Comparison of ENCODE assay signal across 19 mouse cellular contexts in genomic region chr16:24780545-24780944, GRCm38 (mm10).
A peak's percentile ranks its signal among the peaks of the same experiment; 100 is the strongest.
DNase-seq lines count a peak whose midpoint lies in the region; ATAC-seq and TF ChIP-seq lines count a peak whose summit lies in the region.
"Had no signal": no experiment of that assay in that cellular context is flagged by ENCODE, and none has a peak within 500 bp of the region (broad histone marks: within the 10 kb centered on the region; RNA-seq: fewer than 3 reads in every experiment).

No protein-coding gene starts in this region.

- H3K9me3 ChIP-seq in stomach, postnatal 0 days (ENCODE audit: control insufficient read depth, low read length), result no peaks in the 10 kb centered on the region
- H3K9me3 ChIP-seq: embryonic facial prominence, embryonic 12.5 days; forebrain, embryonic 12.5 days; heart, embryonic 13.5 days; hindbrain, embryonic 12.5 days had no signal

- H3K4me3 ChIP-seq in layer of hippocampus, adult 2 months, result no peak overlapping the region
- no peak overlapping the region for H3K4me3 ChIP-seq in testis, adult 2 months (ENCODE audit: control insufficient read depth, low read depth, low read length)
- no peak overlapping the region for H3K4me3 ChIP-seq in stomach, postnatal 0 days (ENCODE audit: low read depth, low read length)
- H3K4me3 ChIP-seq: embryonic facial prominence, embryonic 12.5 days; forebrain, embryonic 12.5 days; heart, embryonic 13.5 days; hindbrain, embryonic 12.5 days had no signal

- no peak overlapping the region for H3K9ac ChIP-seq in stomach, postnatal 0 days (ENCODE audit: low read length)
- H3K9ac ChIP-seq: embryonic facial prominence, embryonic 12.5 days; forebrain, embryonic 12.5 days; heart, embryonic 13.5 days; hindbrain, embryonic 12.5 days had no signal

- ATAC-seq in stomach, postnatal 0 days (ENCODE audit: low FRiP score, low TSS enrichment), result no peak
- ATAC-seq: forebrain, embryonic 16.5 days had no signal

- H3K36me3 ChIP-seq in testis, adult 2 months (ENCODE audit: control insufficient read depth, insufficient read depth, low read length), result no peaks in the 10 kb centered on the region
- no peaks in the 10 kb centered on the region for H3K36me3 ChIP-seq in stomach, postnatal 0 days (ENCODE audit: control insufficient read depth, insufficient read depth, low read length)
- H3K36me3 ChIP-seq: embryonic facial prominence, embryonic 12.5 days; forebrain, embryonic 12.5 days; heart, embryonic 13.5 days; hindbrain, embryonic 12.5 days had no signal

- no peak overlapping the region for H3K4me2 ChIP-seq in stomach, postnatal 0 days (replicated peaks; ENCODE audit: low read depth)
- H3K4me2 ChIP-seq: embryonic facial prominence, embryonic 12.5 days; forebrain, embryonic 12.5 days; heart, embryonic 13.5 days; hindbrain, embryonic 12.5 days had no signal

- no peak for TF ChIP-seq POLR2A in testis, adult 2 months (IDR thresholded peaks at IDR 0.05; ENCODE audit: control insufficient read depth, low read depth, low read length)

- no peak for TF ChIP-seq CTCF in layer of hippocampus, adult 2 months (conservative IDR thresholded peaks at IDR 0.05)
- no peak for TF ChIP-seq CTCF in testis, adult 2 months (IDR thresholded peaks at IDR 0.05; ENCODE audit: control insufficient read depth, insufficient read depth, insufficient replicate concordance, low read depth, low read length)
- TF ChIP-seq CTCF in stomach, postnatal 0 days (IDR thresholded peaks at IDR 0.05; ENCODE audit: low read depth), result no peak

- peak; percentile 7 for DNase-seq in gastrocnemius, adult 18-20 months (ENCODE audit: low spot score)
- no peak for DNase-seq in gastrocnemius, postnatal 10 days
- no peak for DNase-seq in layer of hippocampus, adult 2 months (ENCODE audit: low spot score in 2 of 2)
- DNase-seq in layer of hippocampus, adult 9-10 months (ENCODE audit: low spot score), result no peak
- no peak for DNase-seq in testis, postnatal 14 days (ENCODE audit: low spot score)
- DNase-seq in stomach, postnatal 0 days (ENCODE audit: low spot score), result no peak
- DNase-seq: adrenal gland, postnatal 10 days; cerebellum, adult 11 months; cerebellum, adult 8-10 months; cerebellum, postnatal 14 days; embryo, embryonic 11 days; gastrocnemius, postnatal 25 days; heart, postnatal 4 days had no signal

- H3K27ac ChIP-seq in layer of hippocampus, adult 2 months, result peak overlapping the region; percentile 73
- peak overlapping the region; percentile 53 for H3K27ac ChIP-seq in testis, adult 2 months (ENCODE audit: control insufficient read depth, insufficient read depth, low read depth, low read length)
- H3K27ac ChIP-seq in stomach, postnatal 0 days (replicated peaks), result no peak overlapping the region
- H3K27ac ChIP-seq: embryonic facial prominence, embryonic 12.5 days; forebrain, embryonic 12.5 days; heart, embryonic 13.5 days; hindbrain, embryonic 12.5 days had no signal

- H3K27me3 ChIP-seq in testis, adult 2 months (ENCODE audit: control insufficient read depth, insufficient read depth, low read length), result no peaks in the 10 kb centered on the region
- H3K27me3 ChIP-seq in stomach, postnatal 0 days (ENCODE audit: control insufficient read depth, insufficient read depth, low read length), result no peaks in the 10 kb centered on the region
- H3K27me3 ChIP-seq: embryonic facial prominence, embryonic 12.5 days; forebrain, embryonic 12.5 days; heart, embryonic 13.5 days; hindbrain, embryonic 12.5 days had no signal

- no peaks in the 10 kb centered on the region for H3K4me1 ChIP-seq in testis, adult 2 months (ENCODE audit: control insufficient read depth, insufficient read depth, low read length)
- H3K4me1 ChIP-seq in stomach, postnatal 0 days (replicated peaks; ENCODE audit: control insufficient read depth, insufficient read depth), result no peaks in the 10 kb centered on the region
- H3K4me1 ChIP-seq: embryonic facial prominence, embryonic 12.5 days; forebrain, embryonic 12.5 days; heart, embryonic 13.5 days had no signal

- WGBS in stomach, postnatal 0 days, result 59% methylated on average over 7 of the region's 7 CpGs

- TF ChIP-seq EP300 in stomach, postnatal 0 days (optimal IDR thresholded peaks at IDR 0.05), result peak; percentile 57
